Mouse (Mus musculus): ENCODE results near the gene Mars.

Gene Mars

DNA sequence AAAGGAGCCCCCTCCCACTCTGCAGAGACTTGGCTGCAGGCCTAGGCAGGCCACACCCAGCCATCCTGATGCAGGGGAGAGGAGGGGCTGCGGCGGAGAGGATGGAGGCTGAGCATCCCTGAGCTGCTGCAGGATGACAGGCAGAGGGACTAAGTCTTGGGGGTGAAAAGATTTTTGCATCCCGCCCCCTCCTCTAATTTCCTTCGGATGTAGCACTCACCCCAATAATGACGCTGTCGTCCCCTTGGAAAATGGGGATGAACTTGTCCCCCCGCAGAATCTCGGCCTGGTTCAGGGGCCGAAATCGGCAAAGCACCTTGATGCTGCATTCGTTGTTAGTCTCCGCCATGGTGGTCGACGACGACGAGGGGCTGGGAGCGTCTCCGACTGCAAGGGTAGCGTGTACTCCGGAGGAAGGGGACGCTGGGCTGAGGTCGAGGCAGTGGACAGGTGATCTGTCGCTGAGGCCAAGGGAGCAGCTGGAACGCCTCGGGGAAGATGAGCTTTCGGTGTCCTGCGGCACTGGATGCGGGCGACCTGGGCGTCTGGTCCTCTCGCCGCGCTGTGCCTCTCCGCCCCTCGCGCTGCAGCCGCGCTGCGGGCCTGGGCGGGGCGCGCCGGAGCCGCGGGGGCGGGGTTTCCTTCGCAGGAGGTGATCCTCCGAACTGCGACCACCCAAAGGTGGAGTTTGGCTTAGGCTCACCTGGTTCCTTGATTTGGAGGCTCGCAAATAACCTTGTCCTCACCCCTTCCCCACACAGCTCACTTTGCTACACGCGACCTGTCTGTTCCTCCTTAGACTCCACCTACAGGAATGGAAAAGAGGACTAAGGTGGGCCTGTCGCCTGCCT is 48.8 kb downstream of the Mars start, which contains the start of gene Kif5a:
Gene Kif5a (minus strand): TSS at position 801 of the 851 bp plus-strand sequence.
- DNase-seq (ENCODE audit: extremely low read depth, low read depth), result no peak

DNA sequence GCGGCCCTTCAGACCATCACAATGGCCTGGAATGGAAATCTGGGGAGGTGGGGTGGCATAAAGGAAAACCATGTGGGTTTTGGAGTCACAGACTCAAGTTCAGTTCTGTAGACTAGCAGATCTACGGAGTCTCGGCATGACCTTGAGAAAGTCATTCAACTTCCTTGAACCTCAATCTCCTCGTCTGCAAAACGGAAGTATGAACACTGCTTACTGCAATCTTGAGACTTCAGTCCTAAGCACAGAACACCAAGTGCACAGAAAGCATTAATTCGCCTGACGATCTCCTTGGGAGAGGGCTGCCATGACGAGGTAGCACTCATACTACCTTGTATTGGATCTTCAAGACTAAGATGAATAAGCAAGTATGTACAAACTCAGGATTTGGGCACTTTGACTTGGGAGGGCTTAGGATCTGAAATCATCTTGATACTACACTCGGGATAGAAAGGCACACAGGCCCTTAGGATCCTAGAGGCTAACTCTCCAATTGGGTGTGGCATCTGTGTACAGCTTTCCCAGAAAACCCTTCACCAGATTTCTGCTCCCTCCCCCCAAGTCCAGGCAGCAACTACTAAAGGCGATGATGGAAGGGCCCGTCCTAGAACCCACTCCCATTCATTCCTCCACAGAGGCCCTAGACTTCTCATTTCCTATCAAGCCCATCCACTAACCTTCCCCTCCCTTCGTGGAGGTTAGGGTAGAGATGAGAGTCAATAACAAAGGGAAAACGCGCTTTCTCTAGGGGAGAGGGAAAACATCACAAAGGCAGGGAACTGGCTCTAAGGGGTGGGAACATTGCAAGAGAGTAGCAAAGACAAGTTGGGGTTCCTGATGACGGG is 49.7 kb downstream of the Mars start:
- peak; percentile 47 for DNase-seq (ENCODE audit: extremely low read depth, low read depth)

- DNase-seq (ENCODE audit: extremely low read depth, low read depth), result no peak
These were observed 53.1 kb downstream of the Mars start for GRCm38 (mm10) chr10:127258489-127258888.

- no peak for DNase-seq (ENCODE audit: extremely low read depth, low read depth)
These were observed 53.8 kb downstream of the Mars start for GRCm38 (mm10) chr10:127257790-127258189.

- no peak for DNase-seq (ENCODE audit: extremely low read depth, low read depth)
These were observed 55.8 kb downstream of the Mars start for GRCm38 (mm10) chr10:127255625-127256345.

DNA sequence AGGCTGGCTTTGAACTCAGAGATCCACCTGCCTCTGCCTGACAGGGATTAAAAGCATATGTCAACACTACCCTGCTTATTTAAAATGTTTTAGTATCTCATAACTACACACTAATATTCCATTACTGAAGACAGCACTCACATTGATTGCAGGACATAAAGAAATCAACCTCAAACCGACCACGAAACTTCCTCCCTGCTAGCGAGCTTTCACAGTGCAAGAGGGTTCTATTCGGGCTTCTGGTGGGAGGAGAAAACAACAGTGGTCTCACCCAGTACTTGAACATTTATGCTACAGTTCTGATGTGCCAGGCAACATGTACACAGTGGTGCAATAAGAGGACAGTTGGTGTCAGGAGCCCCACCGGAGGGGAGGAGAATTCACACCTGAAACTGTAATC is 60.8 kb downstream of the Mars start:
- no peak for DNase-seq (ENCODE audit: extremely low read depth, low read depth)

Measured in MEL-GATA-1-ER (cell line).